Mouse (Mus musculus): ENCODE data around the gene Tacc2.
"Not testable (repeated sequence)": the region's sequence is repeated elsewhere in the genome, so short reads cannot be mapped to it uniquely, and the experiment has no call there.

Tacc2 gene

GRCm38 (mm10) chr7:130572821-130573220 lies 4.4 kb upstream of the Tacc2 start, which contains the start of gene Nsmce4a:
TSS of gene Nsmce4a (minus strand) at chr7:130573118.
- DNase-seq (ENCODE audit: low spot score): no peak

GRCm38 (mm10) chr7:130573746-130574145 lies 3.5 kb upstream of the Tacc2 start:
- DNase-seq (ENCODE audit: low spot score): no peak

- peak; percentile 83 for DNase-seq (ENCODE audit: low spot score)
These were observed 2.8 kb upstream of the Tacc2 start for GRCm38 (mm10) chr7:130574211-130574991.

- DNase-seq (ENCODE audit: low spot score): no peak
These were observed 257 bp upstream of the Tacc2 start for GRCm38 (mm10) chr7:130576981-130577380.

GRCm38 (mm10) chr7:130578066-130578465 lies 828 bp downstream of the Tacc2 start:
- no peak for DNase-seq (ENCODE audit: low spot score)

GRCm38 (mm10) chr7:130578607-130579006 lies 1.4 kb downstream of the Tacc2 start:
- no peak for DNase-seq (ENCODE audit: low spot score)

- no peak for DNase-seq (ENCODE audit: low spot score)
These were observed 9.4 kb downstream of the Tacc2 start for GRCm38 (mm10) chr7:130586521-130587072.

- no peak for DNase-seq (ENCODE audit: low spot score)
These were observed 13.0 kb downstream of the Tacc2 start for GRCm38 (mm10) chr7:130590081-130590828.

GRCm38 (mm10) chr7:130590845-130591437 lies 13.7 kb downstream of the Tacc2 start:
- no peak for DNase-seq (ENCODE audit: low spot score)

- not testable (repeated sequence) for DNase-seq (ENCODE audit: low spot score)
These were observed 15.7 kb downstream of the Tacc2 start for GRCm38 (mm10) chr7:130592975-130593374.

- DNase-seq (ENCODE audit: low spot score): not testable (repeated sequence)
These were observed 16.4 kb downstream of the Tacc2 start for GRCm38 (mm10) chr7:130593375-130594239.

GRCm38 (mm10) chr7:130596079-130596855 lies 19.0 kb downstream of the Tacc2 start:
- DNase-seq (ENCODE audit: low spot score): not testable (repeated sequence)

GRCm38 (mm10) chr7:130597546-130597945 lies 20.3 kb downstream of the Tacc2 start:
- DNase-seq (ENCODE audit: low spot score): no peak

GRCm38 (mm10) chr7:130600074-130600473 lies 22.8 kb downstream of the Tacc2 start:
- DNase-seq (ENCODE audit: low spot score): no peak

GRCm38 (mm10) chr7:130600546-130600945 lies 23.3 kb downstream of the Tacc2 start:
- no peak for DNase-seq (ENCODE audit: low spot score)

GRCm38 (mm10) chr7:130602804-130603203 lies 25.6 kb downstream of the Tacc2 start:
- DNase-seq (ENCODE audit: low spot score): no peak

GRCm38 (mm10) chr7:130603556-130603955 lies 26.3 kb downstream of the Tacc2 start:
- DNase-seq (ENCODE audit: low spot score): peak; percentile 27

- DNase-seq (ENCODE audit: low spot score): no peak
These were observed 27.2 kb downstream of the Tacc2 start for GRCm38 (mm10) chr7:130604390-130604789.

- no peak for DNase-seq (ENCODE audit: low spot score)
These were observed 27.9 kb downstream of the Tacc2 start for GRCm38 (mm10) chr7:130605111-130605510.

- no peak for DNase-seq (ENCODE audit: low spot score)
These were observed 29.7 kb downstream of the Tacc2 start for GRCm38 (mm10) chr7:130606958-130607357.

GRCm38 (mm10) chr7:130613973-130614372 lies 36.7 kb downstream of the Tacc2 start:
- peak; percentile 34 for DNase-seq (ENCODE audit: low spot score)

Measured in MN1 (cell line).